Mouse (Mus musculus) lung, postnatal 0 days (tissue): ENCODE measurements around the gene Krt9. TPM values are rescaled to one million over a fixed set of nuclear protein-coding genes. Genes with fewer than 3 reads are reported as not detected.

Experiments used
- ATAC-seq: fragments of 200-750 bp; cut with Nextera tagmentation; 2 replicates; pipeline ENCODE4 v1.8.0; 2017; ENCODE audit warnings: moderate library complexity
- DNase-seq: peaks from one replicate; pipeline ENCODE4 v3.0.0-alpha.2; 2016; ENCODE audit warnings: low spot score
- H3K27ac ChIP-seq: fragments of 300-500 bp; sonication (generic); 2 replicates; pipeline ENCODE4 v1.5.1; 2014; ENCODE audit warnings: antibody characterized with exemption, mild to moderate bottlenecking, low read length, mixed read lengths
- H3K27me3 ChIP-seq: fragments of 300-500 bp; sonication (generic); replicated peaks from 2 replicates; pipeline ENCODE4 v1.6.1; 2014; ENCODE audit warnings: low read length, mixed read lengths; ENCODE audit not compliant: insufficient read depth
- H3K36me3 ChIP-seq: fragments of 300-500 bp; sonication (generic); 2 replicates; pipeline ENCODE4 v1.6.1; 2014; ENCODE audit warnings: low read length, mixed read lengths; ENCODE audit not compliant: insufficient read depth
- H3K4me1 ChIP-seq: fragments of 300-500 bp; sonication (generic); 2 replicates; pipeline ENCODE4 v1.6.1; 2014; ENCODE audit warnings: antibody characterized with exemption, low read depth, low read length, mixed read lengths; ENCODE audit not compliant: insufficient read depth
- H3K4me2 ChIP-seq: fragments of 300-500 bp; sonication (generic); replicated peaks from 2 replicates; pipeline ENCODE4 v1.6.1; 2014; ENCODE audit warnings: low read depth, mild to moderate bottlenecking, low read length, moderate library complexity, mixed read lengths
- H3K4me3 ChIP-seq: fragments of 300-500 bp; sonication (generic); 2 replicates; pipeline ENCODE4 v1.5.1; 2014; ENCODE audit warnings: low read depth, low read length
- H3K9ac ChIP-seq: fragments of 300-500 bp; sonication (generic); replicated peaks from 2 replicates; pipeline ENCODE4 v1.6.1; 2014; ENCODE audit warnings: low read depth, mild to moderate bottlenecking
- H3K9me3 ChIP-seq: fragments of 300-500 bp; sonication (generic); 2 replicates; pipeline ENCODE4 v1.6.1; 2016; ENCODE audit warnings: low read length, mixed read lengths
- CTCF ChIP-seq: IDR thresholded peaks from 2 replicates; pipeline ENCODE4 v1.5.1; 2016; ENCODE audit warnings: antibody characterized with exemption, mild to moderate bottlenecking
- EP300 ChIP-seq: IDR thresholded peaks from 2 replicates; pipeline ENCODE4 v1.6.1; 2016; ENCODE audit warnings: antibody characterized with exemption, mild to moderate bottlenecking, control low read depth
- WGBS: fragments of 180-500 bp; shearing (Covaris S2); extraction: QIAGEN DNeasy Blood & Tissue Kit; methylation state at CpG from one replicate; pipeline ENCODE4 v1.1.7; 2014; 5-methylcytosine and 5-hydroxymethylcytosine counted together
- polyA plus RNA-seq: library from polyadenylated mRNA; unstranded; fragments of >200 nt; fragmentation: Nextera tagmentation; extraction: Ambion mirVana; gene quantifications from 2 replicates; pipeline ENCODE4 v1.2.1, GENCODE M21; 2015

Gene Krt9
- polyA plus RNA-seq, 1 experiment from 2014 or later: not detected

GRCm38 (mm10) chr11:100145104-100145503 is 47.9 kb downstream of the Krt9 start:
- H3K9ac ChIP-seq: peak overlapping the region; percentile 64
- DNase-seq (peak; percentile 77), ATAC-seq (peak; percentile 59)
- H3K4me3 ChIP-seq: peak overlapping the region; percentile 49
- TF ChIP-seq CTCF (no peak), EP300 (no peak)
- peaks cover 7% of the 10 kb centered on the region; the same call in 1 of the 2 replicates for H3K27me3 ChIP-seq
- H3K4me1 ChIP-seq: peaks cover 5% of the 10 kb centered on the region
- no peaks in the 10 kb centered on the region for H3K9me3 ChIP-seq
- H3K4me2 ChIP-seq: peak overlapping the region; percentile 48
- peak overlapping the region; percentile 89 for H3K27ac ChIP-seq
- WGBS: 2% methylated on average over 20 of the region's 20 CpGs
- no peaks in the 10 kb centered on the region for H3K36me3 ChIP-seq

DNA sequence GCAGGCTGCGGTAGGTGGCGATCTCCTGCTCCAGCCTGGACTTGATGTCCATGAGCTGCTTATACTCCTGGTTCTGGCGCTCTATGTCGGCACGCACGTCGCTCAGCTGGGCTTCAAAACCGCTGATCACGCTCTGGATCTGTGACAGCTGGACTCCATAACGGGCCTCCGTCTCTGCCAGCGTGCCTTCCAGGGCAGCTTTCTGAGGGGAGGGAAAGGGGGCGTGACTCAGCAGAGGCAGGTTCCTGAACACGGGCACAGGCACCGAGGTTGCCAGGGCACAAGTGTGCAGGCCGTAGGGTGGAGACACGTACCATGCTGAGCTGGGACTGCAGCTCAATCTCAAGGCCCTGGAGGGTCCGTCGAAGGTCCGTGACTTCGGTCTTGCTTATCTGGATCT is 52.1 kb downstream of the Krt9 start:
- no peaks in the 10 kb centered on the region for H3K36me3 ChIP-seq
- no peak overlapping the region for H3K4me2 ChIP-seq
- H3K27ac ChIP-seq: no peak overlapping the region
- TF ChIP-seq CTCF: no peak
- no peak for TF ChIP-seq EP300
- no peak overlapping the region for H3K9ac ChIP-seq
- 67% methylated on average over 21 of the region's 21 CpGs for WGBS
- H3K9me3 ChIP-seq: no peaks in the 10 kb centered on the region
- ATAC-seq (no peak), DNase-seq (no peak)
- H3K4me1 ChIP-seq: no peaks in the 10 kb centered on the region
- H3K4me3 ChIP-seq: no peak overlapping the region
- peaks cover 7% of the 10 kb centered on the region; the same call in 1 of the 2 replicates for H3K27me3 ChIP-seq

- TF ChIP-seq EP300: no peak
- no peak for TF ChIP-seq CTCF
- Histone ChIP-seq H3K4me1 (no peaks in the 10 kb centered on the region), H3K27ac (peak overlapping the region; percentile 26; the same call in 1 of the 2 replicates), H3K27me3 (no peaks in the 10 kb centered on the region), H3K36me3 (no peaks in the 10 kb centered on the region), H3K9me3 (no peaks in the 10 kb centered on the region), H3K4me2 (no peak overlapping the region), H3K9ac (no peak overlapping the region), H3K4me3 (no peak overlapping the region)
- ATAC-seq (peak; percentile 20; the same call in 1 of the 2 replicates), DNase-seq (no peak)
- WGBS: 52% methylated on average over 2 of the region's 2 CpGs
These were observed 53.7 kb downstream of the Krt9 start for GRCm38 (mm10) chr11:100139391-100139790.

GRCm38 (mm10) chr11:100138809-100139208 is 54.2 kb downstream of the Krt9 start:
- 0 out of 2 replicates have a peak overlapping the region, but pooled peaks have one; percentile 26 for H3K27ac ChIP-seq
- H3K27me3 ChIP-seq: no peaks in the 10 kb centered on the region
- TF ChIP-seq EP300 (no peak), CTCF (no peak)
- ATAC-seq: peak; percentile 68
- H3K4me2 ChIP-seq: no peak overlapping the region
- WGBS: 42% methylated on average over 7 of the region's 7 CpGs
- no peak for DNase-seq
- H3K9me3 ChIP-seq: no peaks in the 10 kb centered on the region
- H3K4me3 ChIP-seq: no peak overlapping the region
- no peaks in the 10 kb centered on the region for H3K36me3 ChIP-seq
- no peaks in the 10 kb centered on the region for H3K4me1 ChIP-seq
- H3K9ac ChIP-seq: no peak overlapping the region

- no peak overlapping the region for H3K4me2 ChIP-seq
- DNase-seq (no peak), ATAC-seq (no peak)
- H3K4me3 ChIP-seq: no peak overlapping the region
- TF ChIP-seq CTCF (no peak), EP300 (no peak)
- H3K27me3 ChIP-seq: no peaks in the 10 kb centered on the region
- H3K27ac ChIP-seq: no peak overlapping the region
- H3K36me3 ChIP-seq: no peaks in the 10 kb centered on the region
- no peaks in the 10 kb centered on the region for H3K4me1 ChIP-seq
- 29% methylated on average over 5 of the region's 5 CpGs for WGBS
- no peaks in the 10 kb centered on the region for H3K9me3 ChIP-seq
- no peak overlapping the region for H3K9ac ChIP-seq
These were observed 55.4 kb downstream of the Krt9 start for GRCm38 (mm10) chr11:100137693-100138092.

Other genes starting within 250 kb of the Krt9 start
- not detected in 2 replicates for gene Krtap9-5, start 244.8 kb downstream of the Krt9 start, polyA plus RNA-seq
- gene Krtap29-1, start 214.2 kb downstream of the Krt9 start, polyA plus RNA-seq: not detected in 2 replicates
- not detected in 2 replicates for gene Krtap16-1, start 206.6 kb downstream of the Krt9 start, polyA plus RNA-seq
- gene Krtap17-1, start 199.3 kb downstream of the Krt9 start, polyA plus RNA-seq: 8.4 and 11.5 TPM in 2 replicates
- 0.17 and 0.23 TPM in 2 replicates for gene Krt33a, start 177.0 kb downstream of the Krt9 start, polyA plus RNA-seq
- gene Krt33b, start 163.4 kb downstream of the Krt9 start, polyA plus RNA-seq: 0.16 TPM in 1 of 2 replicates, not detected in the other
- gene Krt34, start 151.7 kb downstream of the Krt9 start, polyA plus RNA-seq: 0.11 and 0.18 TPM in 2 replicates
- gene Krt31, start 142.7 kb downstream of the Krt9 start, polyA plus RNA-seq: not detected in 2 replicates
- gene Krt32, start 105.0 kb downstream of the Krt9 start, polyA plus RNA-seq: not detected in 2 replicates
- gene Krt35, start 97.0 kb downstream of the Krt9 start, polyA plus RNA-seq: not detected in 2 replicates
- gene Krt36, start 87.6 kb downstream of the Krt9 start, polyA plus RNA-seq: 0.11 TPM in 1 of 2 replicates, not detected in the other
- gene Krt13, start 71.7 kb downstream of the Krt9 start, polyA plus RNA-seq: 0.60 and 0.68 TPM in 2 replicates
- 28.1 and 58.8 TPM in 2 replicates for gene Krt15, start 57.3 kb downstream of the Krt9 start, polyA plus RNA-seq
- gene Krt19, start 44.6 kb downstream of the Krt9 start, polyA plus RNA-seq: 460 and 573 TPM in 2 replicates
- 1.7 and 2.3 TPM in 2 replicates for gene Krt14, start 14.3 kb upstream of the Krt9 start, polyA plus RNA-seq
- not detected in 2 replicates for gene Krt16, start 55.7 kb upstream of the Krt9 start, polyA plus RNA-seq
- 0.58 and 0.65 TPM in 2 replicates for gene Krt17, start 67.8 kb upstream of the Krt9 start, polyA plus RNA-seq
- gene Krt42, start 76.6 kb upstream of the Krt9 start, polyA plus RNA-seq: not detected in 2 replicates
- gene Eif1, start 126.6 kb upstream of the Krt9 start, polyA plus RNA-seq: 2,114 and 2,164 TPM in 2 replicates
- not detected in 2 replicates for gene Gast, start 141.2 kb upstream of the Krt9 start, polyA plus RNA-seq
- gene Hap1, start 162.9 kb upstream of the Krt9 start, polyA plus RNA-seq: 6.4 and 6.5 TPM in 2 replicates
- gene Jup, start 204.5 kb upstream of the Krt9 start, polyA plus RNA-seq: 231 and 251 TPM in 2 replicates
- 44.9 and 47.1 TPM in 2 replicates for gene P3h4, start 221.6 kb upstream of the Krt9 start, polyA plus RNA-seq
- 75.6 and 86.5 TPM in 2 replicates for gene Fkbp10, start 222.5 kb upstream of the Krt9 start, polyA plus RNA-seq
- gene Nt5c3b, start 248.6 kb upstream of the Krt9 start, polyA plus RNA-seq: 56.3 and 57.6 TPM in 2 replicates
- gene Klhl10, start 248.7 kb upstream of the Krt9 start, polyA plus RNA-seq: 0.38 and 0.43 TPM in 2 replicates